Mouse (Mus musculus): ENCODE results near the gene Tex14. TPM values are rescaled to one million over a fixed set of nuclear protein-coding genes. Genes with fewer than 3 reads are reported as not detected.
"Not testable (repeated sequence)": the region's sequence is repeated elsewhere in the genome, so short reads cannot be mapped to it uniquely, and the experiment has no call there.

The Tex14 gene
- polyA plus RNA-seq, 1 experiment from 2014 or later: not detected

DNA sequence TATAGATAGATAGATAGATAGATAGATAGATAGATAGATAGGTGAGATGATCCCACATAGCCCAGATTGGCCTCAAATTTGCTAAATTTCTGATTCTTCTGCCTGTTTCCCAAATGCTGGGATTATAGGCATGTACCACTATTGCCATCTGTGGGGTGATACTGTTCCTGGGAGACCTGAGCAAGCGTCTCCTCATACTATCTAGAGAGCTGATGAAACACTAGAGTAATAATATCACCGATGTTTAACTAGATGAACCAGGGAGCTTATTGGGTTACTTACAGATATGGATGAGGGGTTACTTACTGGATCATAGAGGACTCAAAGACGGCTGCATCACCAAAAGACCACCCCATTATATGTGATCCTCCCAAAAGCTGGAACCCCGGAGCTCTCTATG lies 24.5 kb downstream of the Tex14 start:
- Histone ChIP-seq H3K4me1 (replicated peaks) (peaks cover 12% of the 10 kb centered on the region), H3K27me3 (ENCODE audit: insufficient read depth, poor library complexity, severe bottlenecking) (no peaks in the 10 kb centered on the region), H3K27ac (no peak overlapping the region), H3K36me3 (no peaks in the 10 kb centered on the region), H3K9me3 (no peaks in the 10 kb centered on the region), H3K4me3 (no peak overlapping the region)
- DNase-seq (ENCODE audit: low spot score): no peak
- WGBS: 83% methylated on average over 4 of the region's 4 CpGs

- WGBS: 77% methylated on average over 2 of the region's 2 CpGs
- no peak for DNase-seq (ENCODE audit: low spot score)
- H3K4me1 ChIP-seq (replicated peaks): peaks cover 12% of the 10 kb centered on the region
These were observed 25.5 kb downstream of the Tex14 start for GRCm38 (mm10) chr11:87430374-87430773.

GRCm38 (mm10) chr11:87431813-87432212 lies 26.9 kb downstream of the Tex14 start:
- H3K9me3 ChIP-seq: not testable (repeated sequence)

More at GRCm38 (mm10) chr11:87430374-87430773, 25.5 kb downstream of the Tex14 start:
- H3K4me3 ChIP-seq: no peak overlapping the region
- H3K36me3 ChIP-seq: no peaks in the 10 kb centered on the region
- H3K27ac ChIP-seq: no peak overlapping the region
- no peaks in the 10 kb centered on the region for H3K9me3 ChIP-seq
- no peaks in the 10 kb centered on the region for H3K27me3 ChIP-seq (ENCODE audit: insufficient read depth, poor library complexity, severe bottlenecking)

GRCm38 (mm10) chr11:87432447-87432846 lies 27.6 kb downstream of the Tex14 start:
- Histone ChIP-seq H3K27me3 (ENCODE audit: insufficient read depth, poor library complexity, severe bottlenecking) (no peaks in the 10 kb centered on the region), H3K4me1 (replicated peaks) (peaks cover 8% of the 10 kb centered on the region), H3K9me3 (no peaks in the 10 kb centered on the region), H3K27ac (no peak overlapping the region), H3K36me3 (no peaks in the 10 kb centered on the region), H3K4me3 (no peak overlapping the region)
- DNase-seq (ENCODE audit: low spot score): no peak
- WGBS: 74% methylated on average over 1 of the region's 1 CpGs

More at GRCm38 (mm10) chr11:87431813-87432212, 26.9 kb downstream of the Tex14 start:
- not testable (repeated sequence) for H3K4me3 ChIP-seq; H3K36me3 ChIP-seq; H3K27ac ChIP-seq; DNase-seq (ENCODE audit: low spot score); H3K4me1 ChIP-seq (replicated peaks); H3K27me3 ChIP-seq (ENCODE audit: insufficient read depth, poor library complexity, severe bottlenecking)
- 92% methylated on average over 8 of the region's 8 CpGs for WGBS

DNA sequence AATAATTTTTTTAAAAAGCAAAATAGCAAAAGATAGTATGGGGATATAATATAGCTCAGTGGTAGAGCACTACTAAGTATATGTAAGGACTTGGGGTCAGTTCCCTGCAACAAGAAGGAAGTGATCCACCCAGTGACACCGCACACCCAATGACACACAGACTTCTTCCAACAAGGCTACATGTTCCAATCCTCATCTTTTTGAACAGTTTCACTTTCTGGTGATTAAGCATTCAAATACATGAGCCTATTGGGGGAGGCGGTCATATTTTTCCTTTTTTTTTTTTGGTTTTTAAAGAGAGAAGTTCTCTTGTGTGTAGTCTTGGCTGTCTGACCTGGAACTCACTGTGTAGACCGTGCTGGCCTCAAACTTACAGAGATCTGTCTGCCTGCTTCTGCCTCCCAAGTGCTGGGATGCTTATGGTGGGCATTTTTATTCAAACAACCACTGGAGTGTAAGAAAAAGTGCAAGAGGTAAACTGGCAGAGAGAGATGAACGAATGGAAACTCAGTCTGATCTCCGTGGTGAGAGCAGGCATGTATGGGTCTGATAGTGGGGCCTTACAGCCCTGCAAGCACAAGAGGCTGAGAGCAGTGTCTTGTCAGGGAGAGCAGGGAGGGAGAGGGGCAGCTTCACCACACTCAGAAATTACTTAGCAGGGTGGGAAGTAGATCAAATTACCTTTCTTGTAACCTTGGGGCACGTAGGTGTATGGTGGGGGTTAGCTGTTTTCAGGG lies 28.2 kb downstream of the Tex14 start:
- Histone ChIP-seq H3K9me3 (no peaks in the 10 kb centered on the region), H3K4me3 (no peak overlapping the region), H3K27ac (no peak overlapping the region), H3K27me3 (ENCODE audit: insufficient read depth, poor library complexity, severe bottlenecking) (no peaks in the 10 kb centered on the region), H3K36me3 (no peaks in the 10 kb centered on the region), H3K4me1 (replicated peaks) (peaks cover 8% of the 10 kb centered on the region)
- no peak for DNase-seq (ENCODE audit: low spot score)
- WGBS: 47% methylated on average over 6 of the region's 6 CpGs

GRCm38 (mm10) chr11:87435107-87435506 lies 30.2 kb downstream of the Tex14 start:
- H3K36me3 ChIP-seq; H3K27ac ChIP-seq; DNase-seq (ENCODE audit: low spot score); H3K4me1 ChIP-seq (replicated peaks); H3K27me3 ChIP-seq (ENCODE audit: insufficient read depth, poor library complexity, severe bottlenecking); H3K4me3 ChIP-seq; H3K9me3 ChIP-seq: not testable (repeated sequence)
- WGBS: 86% methylated on average over 2 of the region's 2 CpGs

GRCm38 (mm10) chr11:87436326-87437232 lies 31.7 kb downstream of the Tex14 start:
- WGBS: 65% methylated on average over 5 of the region's 5 CpGs
- Histone ChIP-seq H3K4me3 (no peak overlapping the region), H3K4me1 (replicated peaks) (peaks cover 8% of the 10 kb centered on the region), H3K9me3 (no peaks in the 10 kb centered on the region), H3K36me3 (no peaks in the 10 kb centered on the region), H3K27me3 (ENCODE audit: insufficient read depth, poor library complexity, severe bottlenecking) (peaks cover 6% of the 10 kb centered on the region), H3K27ac (no peak overlapping the region)
- DNase-seq (ENCODE audit: low spot score): no peak

DNA sequence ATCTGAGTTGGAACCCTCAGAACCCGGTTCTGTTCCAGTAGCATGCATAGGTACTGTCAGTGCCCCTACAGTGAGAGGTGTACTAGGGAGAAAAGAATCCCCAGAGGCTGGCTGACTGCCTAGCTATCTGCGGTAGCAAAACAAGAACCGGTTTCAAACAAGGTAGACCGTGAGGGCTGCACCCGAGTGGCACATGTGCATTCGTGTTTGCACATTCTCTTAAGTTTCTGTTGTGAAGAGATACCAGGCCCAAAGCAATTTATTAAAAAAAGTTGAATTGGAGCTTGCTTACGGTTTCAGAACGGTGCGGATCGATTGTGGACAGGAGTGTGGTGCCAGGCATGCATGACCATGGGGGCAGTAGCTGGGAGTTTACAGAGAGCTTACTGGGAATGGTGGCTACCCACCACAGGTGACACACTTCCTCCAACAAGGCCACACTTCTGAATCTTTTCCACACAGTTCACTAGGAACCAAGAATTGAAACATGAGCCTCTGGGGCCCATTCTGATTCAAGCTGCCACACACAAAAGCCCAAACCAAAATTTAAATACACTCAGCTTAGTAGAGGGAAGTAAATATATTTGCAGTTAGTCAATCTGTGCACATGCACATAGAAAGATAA lies 35.0 kb downstream of the Tex14 start:
- no peak for DNase-seq (ENCODE audit: low spot score)
- Histone ChIP-seq H3K36me3 (no peaks in the 10 kb centered on the region), H3K4me1 (replicated peaks) (peaks cover 8% of the 10 kb centered on the region; the same call in 1 of the 2 replicates), H3K4me3 (no peak overlapping the region), H3K9me3 (no peaks in the 10 kb centered on the region), H3K27ac (no peak overlapping the region), H3K27me3 (ENCODE audit: insufficient read depth, poor library complexity, severe bottlenecking) (peaks cover 13% of the 10 kb centered on the region)
- WGBS: 90% methylated on average over 10 of the region's 10 CpGs

DNA sequence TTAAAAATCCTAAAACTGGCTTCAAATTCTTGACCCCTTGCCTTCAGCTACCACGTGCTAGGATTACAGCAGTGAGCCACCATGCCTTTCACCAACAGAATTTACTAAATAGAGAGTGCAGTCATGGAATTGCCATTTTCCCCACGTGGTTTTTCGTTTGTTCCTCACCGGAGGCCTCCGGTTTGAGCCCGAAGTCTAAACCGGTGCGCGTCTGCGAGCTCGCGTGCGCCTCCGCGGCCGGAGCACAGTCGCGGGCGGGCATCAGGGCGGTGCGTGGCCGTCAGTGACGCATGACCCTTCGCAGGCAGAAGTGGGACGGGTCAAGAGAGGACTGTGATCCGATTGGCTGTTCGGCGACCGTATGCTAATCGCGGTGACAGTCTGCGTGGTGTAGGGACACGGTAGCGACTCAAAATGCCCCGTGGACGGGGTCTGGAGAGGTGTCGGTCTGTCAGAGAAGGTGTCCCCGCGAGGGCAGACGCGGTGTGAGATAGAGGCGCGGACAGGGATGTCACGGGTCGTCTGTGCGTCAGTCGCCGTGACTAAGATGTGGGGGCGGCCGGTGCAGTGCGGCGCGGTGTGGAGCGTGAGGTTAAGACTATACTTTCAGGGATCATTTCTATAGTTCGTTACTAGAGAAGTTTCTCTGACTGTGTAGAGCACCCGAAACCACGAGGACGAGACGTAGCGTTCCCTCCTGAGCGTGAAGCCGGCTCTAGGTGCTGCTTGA lies 37.9 kb downstream of the Tex14 start:
- not testable (repeated sequence) for H3K4me1 ChIP-seq (replicated peaks); H3K9me3 ChIP-seq; H3K36me3 ChIP-seq
- peaks cover 13% of the 10 kb centered on the region for H3K27me3 ChIP-seq (ENCODE audit: insufficient read depth, poor library complexity, severe bottlenecking)
- H3K27ac ChIP-seq: peak overlapping the region; percentile 85
- WGBS: under 1% methylated on average over 34 of the region's 62 CpGs
- H3K4me3 ChIP-seq: peak overlapping the region; percentile 45
- DNase-seq (ENCODE audit: low spot score): peak; percentile 80

- no peak overlapping the region for H3K4me3 ChIP-seq
- H3K36me3 ChIP-seq: no peaks in the 10 kb centered on the region
- no peak overlapping the region for H3K27ac ChIP-seq
- H3K27me3 ChIP-seq (ENCODE audit: insufficient read depth, poor library complexity, severe bottlenecking): peaks cover 13% of the 10 kb centered on the region
- WGBS: under 1% methylated on average over 5 of the region's 5 CpGs
- no peaks in the 10 kb centered on the region for H3K9me3 ChIP-seq
- peaks cover 10% of the 10 kb centered on the region; the same call in 1 of the 2 replicates for H3K4me1 ChIP-seq (replicated peaks)
- peak; percentile 69 for DNase-seq (ENCODE audit: low spot score)
These were observed 38.6 kb downstream of the Tex14 start for GRCm38 (mm10) chr11:87443373-87443883.

GRCm38 (mm10) chr11:87444056-87444455 lies 39.2 kb downstream of the Tex14 start:
- 71% methylated on average over 10 of the region's 10 CpGs for WGBS
- H3K4me3 ChIP-seq; H3K4me1 ChIP-seq (replicated peaks); DNase-seq (ENCODE audit: low spot score); H3K36me3 ChIP-seq; H3K27ac ChIP-seq; H3K9me3 ChIP-seq: not testable (repeated sequence)
- peaks cover 13% of the 10 kb centered on the region for H3K27me3 ChIP-seq (ENCODE audit: insufficient read depth, poor library complexity, severe bottlenecking)

All from hindbrain, embryonic 10.5 days (tissue).